In the genomic region with DNA sequence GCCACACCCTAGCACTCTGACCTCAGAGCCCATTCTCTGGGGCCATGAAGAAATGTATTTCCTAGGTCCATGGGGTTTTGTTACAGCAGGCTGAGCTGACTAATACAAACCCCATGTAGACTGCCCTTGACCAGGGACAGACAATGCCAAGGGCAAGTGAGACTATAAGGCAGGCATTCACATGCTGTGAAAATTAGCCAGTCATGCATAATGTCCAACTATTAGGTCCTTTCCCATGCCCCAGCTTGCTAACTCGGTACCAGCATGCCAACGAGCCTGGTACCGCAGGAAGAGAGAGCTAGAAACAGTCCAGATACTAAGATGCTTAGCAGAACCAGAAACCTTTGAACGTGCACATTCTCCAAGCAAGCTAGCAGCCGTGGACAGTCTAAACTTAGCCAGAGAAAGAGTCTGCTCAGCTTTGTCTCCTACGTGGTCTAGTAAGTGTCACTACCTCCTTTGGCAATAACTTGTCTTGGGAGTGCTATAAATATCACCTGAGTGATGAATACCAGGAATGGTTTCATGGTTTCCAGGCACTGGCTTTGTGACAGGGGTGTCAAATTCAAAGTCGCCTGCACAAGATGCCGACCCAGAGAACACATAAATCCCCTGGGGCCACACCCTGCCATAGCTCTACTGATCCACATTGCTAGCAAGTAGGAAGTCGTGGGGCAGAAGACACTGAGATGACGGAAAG, we compare ENCODE assay signal across 13 mouse cellular contexts. TPM values are rescaled to one million over a fixed set of nuclear protein-coding genes. Genes with fewer than 3 reads are reported as not detected.
DNase-seq lines count a peak whose midpoint lies in the region; ATAC-seq lines count a peak whose summit lies in the region.
"Had no signal": no experiment of that assay in that cellular context is flagged by ENCODE, and none has a peak within 500 bp of the region (broad histone marks: within the 10 kb centered on the region; RNA-seq: fewer than 3 reads in every experiment).

No protein-coding gene starts in this region.

- no peaks in the 10 kb centered on the region for H3K36me3 ChIP-seq in heart, embryonic 11.5 days (ENCODE audit: control insufficient read depth, insufficient read depth, low read length)
- H3K36me3 ChIP-seq: embryonic facial prominence, embryonic 13.5 days; liver, embryonic 13.5 days had no signal

- H3K4me1 ChIP-seq in heart, embryonic 11.5 days (ENCODE audit: control insufficient read depth, insufficient read depth, low read length) = peaks cover 42% of the 10 kb centered on the region
- H3K4me1 ChIP-seq: liver, embryonic 13.5 days had no signal

- 52% methylated on average over 10 of the region's 10 CpGs for WGBS in heart, embryonic 11.5 days (ENCODE audit: insufficient replicate concordance)

- H3K4me2 ChIP-seq in heart, embryonic 11.5 days = peak overlapping the region; percentile 31
- H3K4me2 ChIP-seq: embryonic facial prominence, embryonic 13.5 days; liver, embryonic 13.5 days had no signal

- intact Hi-C loops in left cerebral cortex, postnatal 25 days (cut with DNase I) = no loop called here
- intact Hi-C loops in left cerebral cortex, postnatal 4 days (cut with DNase I) = no loop called here

- peak overlapping the region; percentile 48; the same call in 1 of the 2 replicates for H3K9ac ChIP-seq in heart, embryonic 11.5 days (ENCODE audit: low read depth, low read length)
- H3K9ac ChIP-seq: embryonic facial prominence, embryonic 13.5 days; liver, embryonic 13.5 days had no signal

- H3K4me3 ChIP-seq in heart, embryonic 11.5 days (ENCODE audit: low read depth, low read length) = no peak overlapping the region
- H3K4me3 ChIP-seq: embryonic facial prominence, embryonic 13.5 days; liver, embryonic 13.5 days had no signal

- no peaks in the 10 kb centered on the region for H3K27me3 ChIP-seq in heart, embryonic 11.5 days (ENCODE audit: control insufficient read depth, insufficient read depth, low read length)
- H3K27me3 ChIP-seq: embryonic facial prominence, embryonic 13.5 days; liver, embryonic 13.5 days had no signal

- DNase-seq in left cerebral cortex, postnatal 25 days (ENCODE audit: low spot score in 2 of 2) = peak; percentile 9 to 56
- DNase-seq in left cerebral cortex, postnatal 4 days = no peak
- DNase-seq in gastrocnemius, adult 18-20 months (ENCODE audit: low spot score) = peak; percentile 86
- DNase-seq in skeletal muscle tissue, adult 2 months (ENCODE audit: low read depth, low spot score) = peak; percentile 92
- no peak for DNase-seq in thymus, postnatal 36 days
- DNase-seq in right cerebral cortex, postnatal 36 days (ENCODE audit: low spot score in 2 of 2) = no peak
- DNase-seq: cerebellum, adult 9-11 months; liver, embryonic 13.5 days; right cerebral cortex, postnatal 4 days had no signal

- no peaks in the 10 kb centered on the region for H3K9me3 ChIP-seq in heart, embryonic 11.5 days (replicated peaks; ENCODE audit: control insufficient read depth, low read length)
- H3K9me3 ChIP-seq: embryonic facial prominence, embryonic 13.5 days; liver, embryonic 13.5 days had no signal

- H3K27ac ChIP-seq in heart, embryonic 11.5 days (ENCODE audit: low read depth, low read length) = peak overlapping the region; percentile 95
- H3K27ac ChIP-seq: embryonic facial prominence, embryonic 13.5 days; kidney, postnatal 0 days; liver, embryonic 13.5 days had no signal

- 0 out of 2 replicates have a peak, but pooled peaks have one; percentile 33 for ATAC-seq in heart, embryonic 11.5 days (replicated peaks; ENCODE audit: insufficient number of reproducible peaks, low FRiP score, low TSS enrichment)
- ATAC-seq: forebrain, embryonic 16.5 days had no signal

RNA-seq across cellular contexts. Expression of a gene that starts 22.2 kb away (rescaled TPM):
- 100 to 1,000 TPM; 105 to 106 TPM for total RNA-seq in left cerebral cortex, postnatal 25 days (2021)
- total RNA-seq in left cerebral cortex, postnatal 4 days (2021) = 10 to 100 TPM; 66.0 to 73.5 TPM
- total RNA-seq in gastrocnemius, adult 18-20 months (2021) = 10 to 100 TPM; 62.3 to 75.9 TPM
- polyA plus RNA-seq in heart, embryonic 11.5 days (2014; fragmentation: Nextera tagmentation; extraction: Ambion mirVana) = 32.7 and 43.8 TPM in 2 replicates

Comparison
In these comparisons a context has a peak if more than half of its experiments do, and no peak if none do; other contexts are left out.
1. DNase-seq: peak in left cerebral cortex, postnatal 25 days (2 of 2), gastrocnemius, adult 18-20 months (single experiment) and skeletal muscle tissue, adult 2 months (single experiment); none in left cerebral cortex, postnatal 4 days (single experiment), thymus, postnatal 36 days (0 of 2) and right cerebral cortex, postnatal 36 days (0 of 2).